Mouse (Mus musculus) limb, embryonic 10.5 days (tissue): ENCODE data around the gene Ebf1. TPM values are rescaled to one million over a fixed set of nuclear protein-coding genes. Genes with fewer than 3 reads are reported as not detected.
A peak's percentile ranks its signal among the peaks of the same experiment; 100 is the strongest.

ENCODE experiments used
- DNase-seq: peaks from one replicate; pipeline ENCODE4 v3.0.0-alpha.2; 2017; ENCODE audit warnings: low spot score
- H3K27ac ChIP-seq: fragments of 300-500 bp; sonication (generic); 2 replicates; pipeline ENCODE4 v1.5.1; 2016; ENCODE audit warnings: mild to moderate bottlenecking
- H3K27me3 ChIP-seq: fragments of 300-500 bp; sonication (generic); 2 replicates; pipeline ENCODE4 v1.6.1; 2016; ENCODE audit warnings: low read depth, mild to moderate bottlenecking; ENCODE audit not compliant: poor library complexity, severe bottlenecking
- H3K36me3 ChIP-seq: fragments of 300-500 bp; sonication (generic); 2 replicates; pipeline ENCODE4 v1.6.1; 2016; ENCODE audit warnings: mild to moderate bottlenecking, moderate library complexity
- H3K4me1 ChIP-seq: fragments of 300-500 bp; sonication (generic); 2 replicates; pipeline ENCODE4 v1.6.1; 2016
- H3K4me3 ChIP-seq: fragments of 300-500 bp; sonication (generic); 2 replicates; pipeline ENCODE4 v1.5.1; 2016; ENCODE audit warnings: mild to moderate bottlenecking, moderate library complexity
- H3K9me3 ChIP-seq: fragments of 300-500 bp; sonication (generic); replicated peaks from 2 replicates; pipeline ENCODE4 v1.6.1; 2016; ENCODE audit warnings: mild to moderate bottlenecking
- WGBS: fragments of 180-500 bp; shearing (Covaris S2); methylation state at CpG from one replicate; pipeline ENCODE4 v1.1.7; 2016; 5-methylcytosine and 5-hydroxymethylcytosine counted together
- polyA plus RNA-seq: library from polyadenylated mRNA; unstranded; fragments of >200 nt; fragmentation: Nextera tagmentation; extraction: Ambion mirVana; gene quantifications from 2 replicates; pipeline ENCODE4 v1.2.1, GENCODE M21; 2016

Gene Ebf1
- polyA plus RNA-seq, 1 experiment from 2014 or later = 23.8 TPM

GRCm38 (mm10) chr11:44723950-44724502 is 106.9 kb downstream of the Ebf1 start:
- Histone ChIP-seq H3K27ac (no peak overlapping the region), H3K4me3 (no peak overlapping the region), H3K36me3 (no peaks in the 10 kb centered on the region), H3K27me3 (no peaks in the 10 kb centered on the region), H3K4me1 (peaks cover 23% of the 10 kb centered on the region), H3K9me3 (no peaks in the 10 kb centered on the region)
- peak; percentile 17 for DNase-seq
- 89% methylated on average over 6 of the region's 6 CpGs for WGBS

GRCm38 (mm10) chr11:44725732-44726131 is 108.6 kb downstream of the Ebf1 start:
- 90% methylated on average over 5 of the region's 5 CpGs for WGBS

DNA sequence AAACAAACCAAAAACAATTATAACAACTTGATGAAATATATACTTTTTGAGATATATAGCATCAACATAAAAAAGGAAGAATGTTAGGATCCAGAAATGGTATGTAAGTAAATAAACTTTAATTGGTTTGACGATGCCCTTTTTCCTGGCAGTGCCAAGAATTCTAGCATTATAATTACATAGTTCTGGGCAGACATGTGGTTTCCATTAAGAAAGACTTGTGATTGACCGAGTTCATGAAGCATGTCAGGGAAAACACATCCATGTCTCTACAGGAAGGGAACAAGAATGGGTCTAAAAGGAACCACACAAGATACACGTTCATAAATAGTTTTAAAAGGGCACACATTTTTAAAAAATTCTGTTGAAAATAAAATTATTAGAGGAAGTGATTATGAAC is 110.3 kb downstream of the Ebf1 start:
- Histone ChIP-seq H3K27me3 (no peaks in the 10 kb centered on the region), H3K36me3 (no peaks in the 10 kb centered on the region), H3K4me1 (peaks cover 39% of the 10 kb centered on the region), H3K27ac (no peak overlapping the region), H3K4me3 (no peak overlapping the region), H3K9me3 (no peaks in the 10 kb centered on the region)
- whole genome bisulfite sequencing = 15% methylated on average over 3 of the region's 3 CpGs
- no peak for DNase-seq

More at GRCm38 (mm10) chr11:44725732-44726131, 108.6 kb downstream of the Ebf1 start:
- DNase-seq = peak; percentile 13
- Histone ChIP-seq H3K27me3 (no peaks in the 10 kb centered on the region), H3K36me3 (no peaks in the 10 kb centered on the region), H3K4me1 (peaks cover 39% of the 10 kb centered on the region), H3K9me3 (no peaks in the 10 kb centered on the region), H3K4me3 (no peak overlapping the region), H3K27ac (no peak overlapping the region)

DNA sequence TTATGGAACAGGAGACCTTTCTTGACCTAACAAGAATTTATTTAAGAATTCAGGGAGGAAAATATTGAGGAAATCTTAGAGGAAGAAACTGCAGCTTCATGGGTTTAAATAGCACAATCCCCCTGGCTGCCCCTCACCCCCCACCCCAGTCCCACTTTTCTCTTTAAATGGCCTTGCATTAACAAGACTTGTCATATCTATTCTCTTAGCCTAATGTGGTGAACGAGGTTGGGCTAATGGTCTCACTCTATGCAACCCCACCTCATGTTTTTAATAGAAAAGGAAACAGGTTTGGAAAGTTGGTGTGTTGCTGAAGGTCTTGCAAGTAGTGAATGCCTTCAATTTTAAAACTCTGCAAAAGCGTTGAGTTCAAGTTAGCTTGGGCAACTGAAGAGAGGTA is 110.7 kb downstream of the Ebf1 start:
- H3K4me1 ChIP-seq = peaks cover 42% of the 10 kb centered on the region
- no peak overlapping the region for H3K4me3 ChIP-seq
- no peaks in the 10 kb centered on the region for H3K27me3 ChIP-seq
- no peaks in the 10 kb centered on the region for H3K9me3 ChIP-seq
- WGBS = 57% methylated on average over 2 of the region's 2 CpGs
- H3K27ac ChIP-seq = peak overlapping the region; percentile 19; the same call in 1 of the 2 replicates
- peak; percentile 29 for DNase-seq
- no peaks in the 10 kb centered on the region for H3K36me3 ChIP-seq

- H3K9me3 ChIP-seq = no peaks in the 10 kb centered on the region
- WGBS = 88% methylated on average over 2 of the region's 2 CpGs
- no peaks in the 10 kb centered on the region for H3K27me3 ChIP-seq
- no peaks in the 10 kb centered on the region for H3K36me3 ChIP-seq
- H3K27ac ChIP-seq = peak overlapping the region; percentile 19; the same call in 1 of the 2 replicates
- DNase-seq = no peak
- no peak overlapping the region for H3K4me3 ChIP-seq
- H3K4me1 ChIP-seq = peaks cover 46% of the 10 kb centered on the region
Observed at GRCm38 (mm10) chr11:44728271-44728670, 111.2 kb downstream of the Ebf1 start.

DNA sequence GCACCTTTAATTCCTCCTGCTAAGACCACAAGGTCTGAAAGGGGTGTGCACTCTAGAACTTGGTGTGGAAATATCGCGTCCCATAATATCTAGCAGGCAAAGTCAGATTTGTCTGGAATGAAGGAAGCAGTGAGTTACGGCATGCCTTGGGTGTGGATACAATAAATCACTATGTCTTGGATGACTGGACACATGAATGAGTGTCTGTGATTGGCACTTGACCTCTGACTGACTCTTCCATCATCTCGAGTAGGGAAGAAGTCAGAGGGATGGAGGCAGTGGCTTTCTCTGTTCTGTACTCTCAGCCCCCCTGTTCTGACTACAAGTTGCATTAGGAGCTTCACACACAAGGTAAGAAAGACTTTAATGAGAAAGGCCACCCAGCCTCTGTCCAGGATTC is 112.8 kb downstream of the Ebf1 start:
- Histone ChIP-seq H3K36me3 (no peaks in the 10 kb centered on the region), H3K27ac (no peak overlapping the region), H3K4me1 (peaks cover 48% of the 10 kb centered on the region), H3K27me3 (no peaks in the 10 kb centered on the region), H3K9me3 (no peaks in the 10 kb centered on the region), H3K4me3 (no peak overlapping the region)
- DNase-seq = peak; percentile 25
- WGBS = 60% methylated on average over 4 of the region's 4 CpGs

- H3K9me3 ChIP-seq = no peaks in the 10 kb centered on the region
- H3K4me1 ChIP-seq = peaks cover 42% of the 10 kb centered on the region
- no peaks in the 10 kb centered on the region for H3K36me3 ChIP-seq
- no peak overlapping the region for H3K4me3 ChIP-seq
- H3K27me3 ChIP-seq = no peaks in the 10 kb centered on the region
- peak; percentile 3 for DNase-seq
- WGBS = 94% methylated on average over 2 of the region's 2 CpGs
- no peak overlapping the region for H3K27ac ChIP-seq
Observed at GRCm38 (mm10) chr11:44731763-44732162, 114.6 kb downstream of the Ebf1 start.

GRCm38 (mm10) chr11:44733276-44733675 is 116.2 kb downstream of the Ebf1 start:
- 28% methylated on average over 2 of the region's 2 CpGs for WGBS
- no peak overlapping the region for H3K27ac ChIP-seq
- no peak overlapping the region for H3K4me3 ChIP-seq
- peaks cover 33% of the 10 kb centered on the region for H3K4me1 ChIP-seq
- H3K9me3 ChIP-seq = no peaks in the 10 kb centered on the region
- no peaks in the 10 kb centered on the region for H3K27me3 ChIP-seq
- no peaks in the 10 kb centered on the region for H3K36me3 ChIP-seq
- DNase-seq = peak; percentile 30

- DNase-seq = peak; percentile 17
- WGBS = 53% methylated on average over 5 of the region's 5 CpGs
- H3K9me3 ChIP-seq = no peaks in the 10 kb centered on the region
- no peak overlapping the region for H3K27ac ChIP-seq
- no peak overlapping the region for H3K4me3 ChIP-seq
- no peaks in the 10 kb centered on the region for H3K27me3 ChIP-seq
- H3K4me1 ChIP-seq = peaks cover 36% of the 10 kb centered on the region
- H3K36me3 ChIP-seq = no peaks in the 10 kb centered on the region
Observed at GRCm38 (mm10) chr11:44738046-44738445, 120.9 kb downstream of the Ebf1 start.

- H3K4me3 ChIP-seq = no peak overlapping the region
- peaks cover 33% of the 10 kb centered on the region for H3K4me1 ChIP-seq
- peak overlapping the region; percentile 71 for H3K27ac ChIP-seq
- peak; percentile 55 for DNase-seq
- H3K27me3 ChIP-seq = no peaks in the 10 kb centered on the region
- 32% methylated on average over 10 of the region's 10 CpGs for WGBS
- no peaks in the 10 kb centered on the region for H3K36me3 ChIP-seq
- H3K9me3 ChIP-seq = no peaks in the 10 kb centered on the region
Observed at GRCm38 (mm10) chr11:44738820-44739219, 121.7 kb downstream of the Ebf1 start.

DNA sequence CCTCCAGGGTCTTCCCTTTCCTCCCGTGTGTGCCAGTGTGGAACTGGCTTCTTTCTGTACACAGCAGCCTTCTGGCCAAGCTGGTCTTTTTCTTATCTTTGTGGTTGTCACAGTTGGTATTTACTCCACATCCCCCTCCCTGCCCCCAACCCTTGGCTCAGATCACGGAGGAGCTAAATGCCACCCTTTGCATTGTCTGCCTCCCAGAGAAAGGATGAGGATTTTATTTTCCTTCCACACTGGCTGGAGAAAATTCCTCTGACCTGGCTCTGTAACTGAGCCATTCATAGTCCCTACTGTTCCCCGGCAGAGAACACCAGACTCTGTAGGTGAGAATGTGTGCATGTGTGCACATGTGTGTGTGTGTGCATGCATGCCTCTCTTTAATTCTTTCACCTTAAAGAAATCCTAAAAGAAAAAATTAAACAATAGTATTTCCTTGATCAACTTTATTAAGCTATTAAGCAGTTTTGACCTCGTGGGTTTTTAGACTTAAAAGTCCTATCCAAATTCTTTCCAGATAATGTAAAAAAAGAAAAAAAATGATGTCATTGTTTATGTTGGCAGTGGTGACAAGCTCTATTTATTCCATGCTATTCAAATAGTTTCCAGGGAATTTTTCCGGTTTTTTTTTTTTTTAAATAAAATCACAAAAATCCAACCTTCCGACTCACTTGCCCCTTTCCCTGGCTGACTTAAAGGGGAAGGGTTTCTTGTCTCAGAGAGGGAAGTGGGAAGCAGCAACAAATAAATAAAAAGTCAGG is 123.3 kb downstream of the Ebf1 start:
- Histone ChIP-seq H3K4me1 (peaks cover 40% of the 10 kb centered on the region), H3K36me3 (no peaks in the 10 kb centered on the region), H3K27ac (no peak overlapping the region), H3K27me3 (no peaks in the 10 kb centered on the region), H3K4me3 (no peak overlapping the region), H3K9me3 (no peaks in the 10 kb centered on the region)
- WGBS = 43% methylated on average over 6 of the region's 6 CpGs
- peak; percentile 28 for DNase-seq

- H3K4me1 ChIP-seq = peaks cover 40% of the 10 kb centered on the region
- no peaks in the 10 kb centered on the region for H3K27me3 ChIP-seq
- no peaks in the 10 kb centered on the region for H3K36me3 ChIP-seq
- WGBS = 60% methylated on average over 20 of the region's 20 CpGs
- no peak overlapping the region for H3K27ac ChIP-seq
- DNase-seq = peak; percentile 29
- H3K4me3 ChIP-seq = no peak overlapping the region
- no peaks in the 10 kb centered on the region for H3K9me3 ChIP-seq
Observed at GRCm38 (mm10) chr11:44741042-44741491, 124.0 kb downstream of the Ebf1 start.

DNA sequence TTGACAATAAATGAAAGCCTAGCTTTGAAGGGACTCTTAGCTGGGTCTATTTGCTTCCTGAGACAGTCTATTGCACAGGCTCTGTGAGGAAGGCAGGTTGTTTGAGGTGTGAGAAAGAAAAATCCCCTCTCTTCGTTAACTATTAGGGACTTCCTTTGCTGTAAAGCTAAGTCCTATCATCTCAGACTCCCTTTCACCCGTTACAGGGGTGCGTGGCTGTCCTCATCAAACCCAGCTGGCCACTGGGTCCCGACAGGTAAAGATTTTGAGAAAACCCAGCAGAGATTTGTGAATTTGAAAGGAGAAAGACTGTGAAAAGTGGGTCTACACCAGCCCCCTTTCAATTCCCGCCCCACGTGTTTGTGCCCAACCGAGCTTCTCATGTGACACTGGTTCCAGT is 127.3 kb downstream of the Ebf1 start:
- WGBS = 61% methylated on average over 7 of the region's 7 CpGs
- Histone ChIP-seq H3K9me3 (no peaks in the 10 kb centered on the region), H3K4me3 (no peak overlapping the region), H3K4me1 (peaks cover 31% of the 10 kb centered on the region), H3K27me3 (no peaks in the 10 kb centered on the region), H3K27ac (peak overlapping the region; percentile 28; the same call in 1 of the 2 replicates), H3K36me3 (no peaks in the 10 kb centered on the region)
- DNase-seq = peak; percentile 29
